Mouse (Mus musculus) frontal cortex, postnatal 25 days (tissue): Measurements from ENCODE around the gene Olfr976.
"Not testable (repeated sequence)": the region's sequence is repeated elsewhere in the genome, so short reads cannot be mapped to it uniquely, and the experiment has no call there.

Experiments
- DNase-seq, 2 experiments: peaks; one replicate each; pipeline ENCODE4 v3.0.0; 2022; ENCODE audit warnings: low spot score in 2 of 2

Olfr976 gene

DNA sequence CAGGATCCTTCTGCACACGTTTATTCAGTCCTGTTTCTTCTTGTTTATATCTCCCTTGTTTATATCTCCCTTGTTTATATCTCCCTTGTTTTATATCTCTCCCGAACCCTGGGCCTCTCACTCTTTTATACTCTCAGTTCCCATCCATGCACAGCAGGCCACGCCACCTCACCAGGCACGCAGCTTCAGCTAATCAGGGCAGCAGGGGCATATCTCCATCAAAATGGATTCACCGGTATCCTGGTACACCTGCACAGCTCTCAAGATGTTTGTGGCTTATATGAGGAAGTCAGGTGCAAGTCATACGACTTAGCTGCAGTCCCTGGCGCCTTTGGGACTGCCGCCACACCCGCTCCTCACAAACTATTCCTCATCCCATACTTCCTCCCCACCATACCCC, at the start of gene Olfr976:
Olfr976 (minus strand) TSS at position 101 of the 400 bp plus-strand sequence.
- DNase-seq, result not testable (repeated sequence)

DNA sequence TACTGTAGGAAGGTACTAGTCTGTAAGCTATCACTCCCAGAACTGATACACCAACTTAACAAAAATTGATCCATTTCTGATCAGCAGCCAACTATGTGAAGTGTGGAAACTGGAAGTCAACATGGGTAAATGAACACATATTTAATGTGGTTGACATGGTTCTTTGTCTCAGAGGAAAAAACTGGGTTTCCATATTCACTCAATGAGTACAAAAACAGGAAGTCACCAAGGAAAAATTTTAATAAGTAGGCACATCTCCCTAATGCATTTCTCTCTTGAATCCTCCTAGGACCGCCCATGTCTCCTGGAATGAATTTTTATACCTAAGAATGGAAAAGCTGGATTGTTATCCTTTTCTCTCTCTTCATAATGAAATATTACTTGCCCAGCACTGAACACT, 48.5 kb upstream of the Olfr976 start, which contains the start of gene Olfr980:
Olfr980 (minus strand) TSS at position 101 of the 400 bp plus-strand sequence.
- DNase-seq, result no peak

DNA sequence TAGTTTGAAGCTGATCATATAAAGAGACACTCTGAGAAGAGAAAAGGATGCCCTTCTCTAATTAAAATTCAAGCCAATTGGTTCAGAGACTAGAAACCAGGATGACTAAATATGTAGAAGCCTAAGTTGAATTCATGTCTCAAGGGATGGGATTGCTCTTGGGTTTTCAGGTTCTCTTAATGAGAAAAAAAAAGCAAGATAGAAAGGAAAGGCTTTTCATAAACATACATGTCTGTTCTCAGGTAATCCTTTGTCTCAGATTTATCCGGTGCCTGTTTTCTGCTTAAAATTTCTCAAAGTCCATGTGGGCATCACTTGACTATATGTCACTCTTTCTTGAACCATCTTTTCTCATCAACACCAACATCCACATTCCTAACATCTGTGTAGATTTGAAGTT, 42.4 kb upstream of the Olfr976 start, which contains the start of gene Olfr979:
Olfr979 (minus strand) TSS at position 101 of the 400 bp plus-strand sequence.
- DNase-seq, result no peak

DNA sequence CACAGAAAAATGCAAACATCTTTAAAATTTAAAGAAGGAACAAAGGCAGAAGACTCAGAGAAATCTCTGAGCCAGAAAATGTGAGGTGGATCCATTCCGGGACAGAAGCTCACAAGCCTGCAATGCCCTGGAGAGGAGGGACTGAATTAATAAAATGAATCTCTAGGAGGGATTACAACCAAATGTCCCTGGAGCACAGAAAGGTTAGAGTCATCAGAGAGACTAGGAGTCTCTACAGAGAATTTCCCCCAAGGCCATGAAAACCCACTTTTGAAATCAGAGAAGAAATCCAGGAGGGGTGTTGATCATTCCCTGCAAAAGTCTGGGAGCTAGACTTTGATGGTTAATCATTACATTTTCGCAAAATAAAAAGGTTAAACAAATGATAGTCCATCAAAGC, 30.9 kb upstream of the Olfr976 start, which contains the start of gene Olfr978:
Olfr978 (plus strand) TSS at position 301 of the 400 bp plus-strand sequence.
- DNase-seq, result no peak

DNA sequence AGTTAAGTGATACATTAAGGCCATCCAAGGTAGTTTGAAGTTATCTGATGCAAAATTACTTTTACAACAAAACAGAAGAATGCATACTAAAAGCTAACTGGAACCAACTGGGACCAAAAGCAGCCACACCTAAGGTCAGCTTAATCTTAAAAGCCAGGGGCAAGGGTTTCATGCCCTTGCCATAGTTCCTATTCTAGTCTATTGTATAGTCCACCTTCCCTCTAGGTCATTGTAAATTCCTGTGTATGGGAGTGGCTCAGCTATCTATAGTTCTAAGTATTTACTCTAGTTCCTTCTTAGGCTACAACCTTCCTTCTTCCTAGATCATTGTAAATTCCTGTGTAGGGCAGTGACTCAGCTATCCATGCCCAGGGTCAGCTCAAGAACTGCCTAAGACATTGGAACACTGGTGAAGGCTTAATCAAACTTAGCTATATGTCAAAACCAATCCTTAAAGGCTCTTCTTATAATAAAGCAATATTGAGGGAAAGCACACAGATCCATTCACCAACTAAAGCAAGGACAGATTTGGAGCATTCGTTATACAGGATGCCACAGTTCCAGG, 15.7 kb upstream of the Olfr976 start:
- not testable (repeated sequence) for DNase-seq

DNA sequence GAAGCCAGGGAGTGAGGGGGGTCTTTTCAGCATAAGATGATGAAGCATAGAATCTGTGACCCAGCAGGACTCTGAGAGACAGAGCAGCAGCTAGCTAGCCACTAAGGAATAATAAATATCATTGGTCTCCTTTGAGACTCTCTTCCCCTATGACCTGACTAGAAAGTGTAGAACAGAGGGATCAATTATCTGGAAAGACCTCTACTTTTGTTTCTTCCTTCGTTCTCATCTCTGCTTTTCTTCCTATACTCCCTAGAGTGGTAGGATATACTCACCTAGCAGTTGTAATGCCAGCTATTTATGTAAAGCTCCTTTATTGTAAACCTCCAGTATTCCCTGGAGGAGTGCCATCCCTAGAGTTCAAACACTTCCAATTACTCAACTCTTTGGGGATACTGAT, 9.0 kb downstream of the Olfr976 start, which contains the start of gene Olfr975:
Olfr975 (minus strand) TSS at position 101 of the 400 bp plus-strand sequence.
- DNase-seq, result no peak

DNA sequence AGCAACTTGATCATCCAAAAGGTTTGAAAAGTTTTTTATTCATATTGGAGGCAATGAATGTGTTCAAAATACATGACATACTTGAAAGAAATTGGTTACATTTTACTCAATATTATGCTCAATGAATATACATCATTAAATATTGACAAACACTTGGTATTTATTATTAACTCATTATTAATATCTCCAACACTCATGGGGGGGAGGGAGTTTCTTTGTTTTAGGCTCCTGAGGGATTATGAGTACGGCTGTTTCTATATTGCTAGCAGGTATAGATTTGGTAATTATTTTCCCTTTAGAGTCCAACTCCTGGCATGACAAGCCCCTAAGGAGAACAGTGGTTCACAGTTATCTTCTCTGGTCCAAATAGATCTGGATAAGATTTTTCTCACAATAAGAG, 23.7 kb downstream of the Olfr976 start, which contains the start of gene Olfr974:
Olfr974 (plus strand) TSS at position 301 of the 400 bp plus-strand sequence.
- no peak for DNase-seq

DNA sequence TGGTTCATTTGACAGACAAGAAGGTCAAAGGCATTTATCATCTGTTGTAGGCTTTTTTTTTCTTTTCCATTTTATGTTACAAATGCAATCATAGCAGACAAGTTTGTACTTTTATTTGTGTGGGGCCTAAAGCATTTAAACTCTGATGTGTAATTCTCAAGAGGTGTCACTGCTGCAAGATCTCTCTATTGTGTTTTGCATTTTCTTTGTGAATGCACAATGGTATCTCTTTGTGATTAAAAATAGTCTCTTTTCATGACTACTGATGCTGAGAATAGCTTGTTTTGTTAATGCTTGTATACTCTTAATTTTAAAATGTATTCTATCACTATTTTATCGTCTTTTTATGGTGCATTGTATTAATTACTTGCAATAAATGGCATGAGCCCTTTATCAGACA, 32.1 kb downstream of the Olfr976 start:
- DNase-seq, result not testable (repeated sequence)

DNA sequence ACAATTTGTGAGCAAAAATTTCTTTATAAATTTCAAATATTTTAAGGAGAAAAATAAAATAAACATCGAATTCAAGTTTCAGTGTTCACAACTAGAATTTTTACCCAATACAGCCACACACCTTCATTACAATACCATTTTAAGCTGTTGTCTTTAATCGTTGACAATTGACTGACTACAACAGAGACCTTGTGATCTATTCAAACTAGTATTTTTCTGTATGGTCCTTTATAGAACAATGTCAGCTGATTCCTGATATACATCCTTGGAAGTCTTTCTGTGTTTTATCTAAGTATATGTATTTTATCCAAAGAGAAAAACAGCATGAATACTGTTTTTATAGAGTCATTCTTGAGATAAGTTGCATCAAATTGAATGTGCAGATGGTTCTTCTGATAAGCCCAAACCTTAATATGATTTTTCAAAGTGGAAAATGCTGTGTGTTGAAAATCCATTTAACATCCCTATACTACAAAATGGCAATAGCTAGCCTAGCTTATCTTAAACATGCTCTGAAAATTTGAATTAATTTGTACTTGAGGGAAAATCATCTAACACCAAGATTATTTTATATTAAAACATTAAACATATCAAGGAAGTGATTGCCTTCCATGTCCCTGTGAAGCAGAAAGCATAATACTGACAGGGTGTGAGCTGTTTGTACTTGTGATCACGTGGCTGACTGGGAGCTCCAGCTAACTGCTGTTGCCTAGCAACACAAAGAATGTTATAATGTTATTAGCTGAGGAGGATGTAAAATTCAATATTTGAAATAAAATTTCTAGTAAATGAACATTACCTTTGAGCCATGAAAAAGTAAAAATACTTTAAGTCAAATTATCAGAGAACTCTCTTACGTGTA, 32.7 kb downstream of the Olfr976 start:
- not testable (repeated sequence) for DNase-seq

DNA sequence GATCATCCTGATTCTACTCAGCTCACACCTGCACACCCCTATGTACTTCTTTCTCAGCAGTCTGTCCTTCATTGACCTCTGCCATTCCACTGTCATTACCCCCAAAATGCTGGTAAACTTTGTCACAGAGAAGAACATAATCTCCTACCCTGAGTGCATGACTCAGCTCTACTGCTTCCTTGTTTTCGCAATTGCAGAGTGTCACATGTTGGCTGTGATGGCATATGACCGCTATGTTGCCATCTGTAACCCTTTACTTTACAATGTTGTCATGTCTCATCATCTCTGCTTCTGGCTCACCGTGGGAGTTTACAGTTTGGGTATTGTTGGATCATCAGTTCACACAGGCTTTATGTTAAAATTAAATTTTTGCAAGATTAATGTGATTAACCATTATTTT, 51.0 kb downstream of the Olfr976 start:
- no peak for DNase-seq

DNA sequence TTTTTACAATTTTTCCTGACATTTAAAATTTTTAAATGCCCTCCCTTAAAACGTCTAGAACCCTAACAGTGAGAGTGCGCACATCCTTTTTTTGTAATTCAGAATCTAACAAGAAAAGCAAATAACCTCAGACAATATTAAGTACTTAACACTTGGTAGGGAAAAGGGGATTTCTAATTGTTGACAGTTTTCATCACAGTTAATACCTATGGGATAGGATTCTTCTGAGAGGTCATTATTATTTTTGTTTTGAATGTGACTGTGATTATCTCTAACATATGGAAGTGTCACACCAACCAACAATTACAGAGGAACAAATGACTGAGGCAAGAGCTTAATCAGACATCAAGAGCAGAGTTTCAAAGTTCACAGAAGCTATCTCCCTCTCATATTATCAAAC, 53.9 kb downstream of the Olfr976 start, which contains the start of gene Olfr229:
Olfr229 (plus strand) TSS at position 301 of the 400 bp plus-strand sequence.
- no peak for DNase-seq

DNA sequence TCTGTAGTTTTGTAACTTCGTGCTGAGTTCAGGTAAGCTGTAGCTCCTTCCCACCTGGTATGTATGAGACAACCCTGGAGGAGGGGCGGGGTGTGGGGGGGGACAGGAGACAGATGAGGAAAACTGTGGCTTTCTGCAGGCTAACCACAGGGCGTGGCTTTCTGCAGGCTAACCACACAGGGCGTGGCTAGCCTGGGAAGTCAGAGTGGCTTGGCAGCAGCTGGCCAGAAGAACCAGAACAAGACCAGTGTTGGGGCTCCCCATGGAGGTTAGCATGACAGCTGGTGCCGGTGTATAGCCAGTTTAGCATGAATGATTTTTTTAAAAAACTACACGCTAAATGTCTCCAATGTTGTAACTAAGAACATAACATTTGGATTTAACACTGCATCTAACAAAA, 55.8 kb downstream of the Olfr976 start:
- DNase-seq, result no peak
